15 mouse cellular contexts compared by ENCODE assay signal in the genomic region with DNA sequence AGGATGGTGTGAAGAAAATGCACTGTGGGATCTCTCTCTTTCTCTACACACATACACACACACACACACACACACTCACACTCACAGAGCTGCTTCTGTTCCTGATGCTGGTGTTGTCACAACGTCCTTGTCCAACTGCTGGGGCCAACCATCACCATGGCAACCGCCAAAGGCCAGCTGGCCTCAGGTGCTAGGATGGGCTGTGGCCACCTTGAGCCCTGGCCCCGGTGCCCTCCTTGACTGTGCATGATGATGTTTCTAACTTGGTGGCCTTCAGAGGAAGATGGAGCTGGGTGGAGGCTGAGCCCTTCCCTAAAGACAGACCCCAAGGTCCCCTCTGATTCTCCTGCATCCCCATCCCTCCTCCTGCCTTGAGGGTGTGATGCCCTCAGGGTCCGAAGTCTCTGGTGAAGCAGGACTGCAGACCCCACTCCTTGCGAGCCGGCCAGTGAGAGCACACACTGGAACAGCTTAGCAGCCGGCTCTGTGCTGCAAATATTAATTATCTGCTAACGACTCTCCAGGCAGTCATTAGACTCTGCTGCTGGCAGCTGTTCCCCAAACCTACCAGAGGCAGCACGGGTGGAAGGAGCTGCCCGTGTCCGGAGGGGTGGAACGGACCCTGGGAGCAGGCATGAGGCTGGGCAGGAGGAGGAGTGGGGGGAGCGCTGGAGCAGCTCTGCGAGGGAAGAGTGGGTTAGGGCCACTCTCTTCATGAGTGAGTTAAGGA.
DNase-seq lines count a peak whose midpoint lies in the region; ATAC-seq lines count a peak whose summit lies in the region.
"Had no signal": no experiment of that assay in that cellular context is flagged by ENCODE, and none has a peak within 500 bp of the region (broad histone marks: within the 10 kb centered on the region; RNA-seq: fewer than 3 reads in every experiment).

No protein-coding gene starts in this region.

- 0 out of 2 replicates have a peak, but pooled peaks have one; percentile 35 for ATAC-seq in kidney, embryonic 14.5 days (ENCODE audit: low FRiP score, low TSS enrichment)
- ATAC-seq in forebrain, embryonic 12.5 days (ENCODE audit: low FRiP score), result peak; percentile 73
- peak; percentile 36 for ATAC-seq in hindbrain, embryonic 14.5 days (ENCODE audit: low FRiP score)
- peak; percentile 59 for ATAC-seq in midbrain, embryonic 15.5 days (replicated peaks)
- ATAC-seq: intestine, embryonic 16.5 days had no signal

- no peaks in the 10 kb centered on the region for H3K36me3 ChIP-seq in kidney, embryonic 14.5 days (ENCODE audit: control insufficient read depth, insufficient read depth, low read length)
- H3K36me3 ChIP-seq in forebrain, embryonic 12.5 days (replicated peaks), result no peaks in the 10 kb centered on the region
- H3K36me3 ChIP-seq in hindbrain, embryonic 14.5 days (replicated peaks; ENCODE audit: control insufficient read depth, insufficient read depth), result no peaks in the 10 kb centered on the region
- no peaks in the 10 kb centered on the region for H3K36me3 ChIP-seq in midbrain, embryonic 15.5 days (replicated peaks)
- H3K36me3 ChIP-seq: lung, embryonic 15.5 days had no signal

- no peak for DNase-seq in kidney, postnatal 36 days
- no peak for DNase-seq in hindbrain, embryonic 14.5 days (ENCODE audit: low spot score)
- no peak for DNase-seq in c-Kit-positive CD71-positive TER-119-positive erythroid progenitor cells, embryonic 14.5 days (ENCODE audit: low spot score)
- DNase-seq in lung, postnatal 4 days, result no peak
- DNase-seq in heart, postnatal 4 days, result no peak
- DNase-seq: cerebellum, adult 11-12 months; heart, adult 11 months; layer of hippocampus, postnatal 36 days; right cerebral cortex, postnatal 14 days; thymus, adult 2 months had no signal

- H3K4me3 ChIP-seq in kidney, embryonic 14.5 days (ENCODE audit: low read length), result no peak overlapping the region
- no peak overlapping the region for H3K4me3 ChIP-seq in forebrain, embryonic 12.5 days (replicated peaks)
- H3K4me3 ChIP-seq in hindbrain, embryonic 14.5 days (replicated peaks; ENCODE audit: low read length), result no peak overlapping the region
- H3K4me3 ChIP-seq in midbrain, embryonic 15.5 days, result no peak overlapping the region
- H3K4me3 ChIP-seq: lung, embryonic 15.5 days had no signal

- no peaks in the 10 kb centered on the region for H3K4me1 ChIP-seq in kidney, embryonic 14.5 days (ENCODE audit: control insufficient read depth, insufficient read depth, low read length)
- peaks cover 24% of the 10 kb centered on the region for H3K4me1 ChIP-seq in forebrain, embryonic 12.5 days
- H3K4me1 ChIP-seq in hindbrain, embryonic 14.5 days (replicated peaks; ENCODE audit: control insufficient read depth, insufficient read depth, low read length), result peaks cover 23% of the 10 kb centered on the region
- peaks cover 21% of the 10 kb centered on the region for H3K4me1 ChIP-seq in midbrain, embryonic 15.5 days
- H3K4me1 ChIP-seq: lung, embryonic 15.5 days had no signal

- 30% methylated on average over 14 of the region's 14 CpGs for WGBS in kidney, embryonic 14.5 days
- 44% methylated on average over 14 of the region's 14 CpGs for WGBS in forebrain, embryonic 12.5 days
- WGBS in hindbrain, embryonic 14.5 days, result 32% methylated on average over 14 of the region's 14 CpGs
- WGBS in midbrain, embryonic 15.5 days, result 27% methylated on average over 14 of the region's 14 CpGs

- H3K4me2 ChIP-seq in kidney, embryonic 14.5 days (replicated peaks; ENCODE audit: low read depth, low read length), result no peak overlapping the region
- H3K4me2 ChIP-seq in forebrain, embryonic 12.5 days, result no peak overlapping the region
- H3K4me2 ChIP-seq in hindbrain, embryonic 14.5 days (replicated peaks), result no peak overlapping the region; the same call in 1 of the 2 replicates
- peak overlapping the region; percentile 2; the same call in 1 of the 2 replicates for H3K4me2 ChIP-seq in midbrain, embryonic 15.5 days
- H3K4me2 ChIP-seq: lung, embryonic 15.5 days had no signal

- H3K9ac ChIP-seq in kidney, embryonic 14.5 days (ENCODE audit: low read depth, low read length), result no peak overlapping the region
- H3K9ac ChIP-seq in forebrain, embryonic 12.5 days, result no peak overlapping the region
- H3K9ac ChIP-seq in hindbrain, embryonic 14.5 days, result no peak overlapping the region
- no peak overlapping the region; the same call in 1 of the 2 replicates for H3K9ac ChIP-seq in midbrain, embryonic 15.5 days
- H3K9ac ChIP-seq: lung, embryonic 15.5 days had no signal

- H3K27ac ChIP-seq in kidney, embryonic 14.5 days (ENCODE audit: low read depth, low read length), result no peak overlapping the region
- peak overlapping the region; percentile 69 for H3K27ac ChIP-seq in forebrain, embryonic 12.5 days
- peak overlapping the region; percentile 69 for H3K27ac ChIP-seq in hindbrain, embryonic 14.5 days
- H3K27ac ChIP-seq in midbrain, embryonic 15.5 days, result peak overlapping the region; percentile 61
- H3K27ac ChIP-seq: lung, embryonic 15.5 days had no signal

- H3K9me3 ChIP-seq in kidney, embryonic 14.5 days (ENCODE audit: control insufficient read depth, low read length), result 0 out of 2 replicates have a peak, but pooled peaks cover 3% of the 10 kb centered on the region
- H3K9me3 ChIP-seq in forebrain, embryonic 12.5 days, result no peaks in the 10 kb centered on the region
- H3K9me3 ChIP-seq in hindbrain, embryonic 14.5 days (ENCODE audit: control insufficient read depth, low read length), result 0 out of 2 replicates have a peak, but pooled peaks cover 5% of the 10 kb centered on the region
- H3K9me3 ChIP-seq in midbrain, embryonic 15.5 days, result no peaks in the 10 kb centered on the region
- H3K9me3 ChIP-seq: lung, embryonic 15.5 days had no signal

- H3K27me3 ChIP-seq in kidney, embryonic 14.5 days (ENCODE audit: control insufficient read depth, insufficient read depth, low read length), result peaks cover 15% of the 10 kb centered on the region
- H3K27me3 ChIP-seq in forebrain, embryonic 12.5 days, result peaks cover 21% of the 10 kb centered on the region
- H3K27me3 ChIP-seq in hindbrain, embryonic 14.5 days (ENCODE audit: control insufficient read depth, insufficient read depth, low read length), result no peaks in the 10 kb centered on the region
- no peaks in the 10 kb centered on the region for H3K27me3 ChIP-seq in midbrain, embryonic 15.5 days (replicated peaks)
